Mouse (Mus musculus): ENCODE data around the gene S100z. TPM values are rescaled to one million over a fixed set of nuclear protein-coding genes. Genes with fewer than 3 reads are reported as not detected.

Gene S100z
- total RNA-seq, 4 experiments from 2014 or later: not detected

- DNase-seq (ENCODE audit: low spot score in 2 of 2): no peak
These were observed 33.7 kb downstream of the S100z start, which contains the start of gene Crhbp for GRCm38 (mm10) chr13:95444824-95445223. Gene Crhbp, minus strand, starts transcription at chr13:95444924.

- DNase-seq (ENCODE audit: low spot score in 2 of 2): no peak
These were observed 34.2 kb downstream of the S100z start for GRCm38 (mm10) chr13:95444291-95444690.

- DNase-seq (ENCODE audit: low spot score in 2 of 2): no peak
These were observed 34.9 kb downstream of the S100z start for GRCm38 (mm10) chr13:95443376-95444233.

- no peak for DNase-seq (ENCODE audit: low spot score in 2 of 2)
These were observed 35.6 kb downstream of the S100z start for GRCm38 (mm10) chr13:95442901-95443300.

GRCm38 (mm10) chr13:95439569-95439968, 39.0 kb downstream of the S100z start:
- DNase-seq (ENCODE audit: low spot score in 2 of 2): no peak

GRCm38 (mm10) chr13:95431760-95432159, 46.8 kb downstream of the S100z start:
- no peak for DNase-seq (ENCODE audit: low spot score in 2 of 2)

GRCm38 (mm10) chr13:95427499-95427898, 51.0 kb downstream of the S100z start:
- DNase-seq (ENCODE audit: low spot score in 2 of 2): no peak

Other genes starting within 250 kb of the S100z start
- 100 to 1,000 TPM; 126 to 173 (median 151) TPM for gene Pde8b, start 228.4 kb downstream of the S100z start, total RNA-seq (2022)
- gene Zbed3, start 155.1 kb downstream of the S100z start, total RNA-seq (2022): 10 to 100 TPM; 14.1 to 18.4 (median 16.1) TPM
- 10 to 100 TPM; 46.3 to 49.9 (median 48.2) TPM for gene Aggf1, start 103.4 kb downstream of the S100z start, total RNA-seq (2022)
- 10 to 100 TPM; 18.4 to 24.3 (median 20.9) TPM for gene Crhbp, start 33.8 kb downstream of the S100z start, total RNA-seq (2022)
- gene F2rl1, start 46.5 kb upstream of the S100z start, total RNA-seq (2022): under 1 TPM; 0.13 to 0.44 (median 0.26) TPM
- 1 to 10 TPM; 3.7 to 5.0 (median 4.5) TPM for gene F2r, start 139.8 kb upstream of the S100z start, total RNA-seq (2022)
- gene F2rl2, start 218.1 kb upstream of the S100z start, total RNA-seq (2022): 1 to 10 TPM in 1 of 4 experiments, under 1 TPM in 3; 0.80 to 1.2 (median 0.96) TPM

Data from left cerebral cortex, adult 8-10 months (tissue).